Mouse (Mus musculus): ENCODE measurements at regions not wholly inside any gene's neighbourhood (a gene's known extent, or its start where the extent isn't known, plus 50 kb on each side); places are given as distances from the start of the nearest gene placed in this dataset.
A peak's percentile ranks its signal among the peaks of the same experiment; 100 is the strongest.
"Not testable (repeated sequence)": the region's sequence is repeated elsewhere in the genome, so short reads cannot be mapped to it uniquely, and the experiment has no call there.

DNA sequence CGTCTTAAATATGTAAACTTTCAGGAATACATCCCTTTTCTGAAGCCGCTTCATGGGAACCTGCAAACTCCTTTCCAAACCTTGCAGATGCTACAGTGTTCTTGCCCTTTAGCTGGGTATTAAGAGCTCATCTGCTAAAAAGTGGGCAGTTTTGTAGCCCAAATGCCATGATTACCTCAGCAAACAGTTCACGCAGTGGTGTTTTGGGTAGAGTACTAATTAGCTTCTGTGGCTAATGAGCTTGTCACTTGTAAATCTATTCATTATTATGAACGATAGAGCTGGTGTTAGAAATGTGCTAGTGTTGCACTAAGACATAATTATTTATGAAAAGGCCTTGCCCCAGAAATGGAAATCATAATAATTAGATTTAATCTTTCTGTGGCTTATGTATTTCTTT lies 506.1 kb upstream of the Ccng1 start:
- intact Hi-C loops (cut with DNase I), result no loop called here
- DNase-seq (ENCODE audit: extremely low spot score in 1 of 2, low spot score in 2 of 2), result no peak

DNA sequence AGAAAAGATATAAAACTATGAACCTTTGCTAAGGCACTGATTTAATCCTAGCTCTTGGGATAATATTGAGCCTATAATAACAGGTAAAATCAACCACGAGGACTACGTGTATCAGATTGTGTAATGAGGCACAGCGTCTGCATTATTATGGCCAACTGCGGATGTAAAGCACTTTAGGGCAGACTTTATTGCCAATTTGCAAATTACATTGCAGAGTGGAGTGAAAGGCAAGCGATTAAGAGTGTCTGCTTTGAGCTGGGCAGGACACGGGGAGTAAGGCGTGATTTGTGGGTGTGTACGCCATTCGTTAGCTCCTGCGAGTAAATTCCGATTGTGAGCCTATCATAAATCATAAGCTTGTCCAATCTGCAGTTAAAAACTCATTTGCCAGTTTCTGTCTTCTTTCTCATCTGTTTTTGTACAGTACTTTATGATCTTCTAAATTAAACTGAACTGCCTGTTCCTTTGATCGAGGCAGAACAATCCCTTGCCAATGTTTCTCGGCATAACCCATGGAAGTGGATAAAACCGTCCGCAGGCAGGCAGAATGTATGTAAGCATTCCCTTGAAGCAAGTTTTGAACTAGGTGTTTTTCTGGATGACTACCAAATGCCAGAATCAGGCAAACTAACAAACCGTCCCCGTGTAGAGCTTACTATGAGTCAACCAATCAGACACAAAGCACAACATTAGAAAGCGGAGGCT lies 505.0 kb upstream of the Ccng1 start:
- intact Hi-C loops (cut with DNase I), result no loop called here
- DNase-seq (ENCODE audit: extremely low spot score in 1 of 2, low spot score in 2 of 2), result no peak

- DNase-seq (ENCODE audit: extremely low spot score in 1 of 2, low spot score in 2 of 2); intact Hi-C loops (cut with DNase I): not testable (repeated sequence)
Observed at GRCm38 (mm10) chr11:41214501-41214900, 459.4 kb upstream of the Ccng1 start.

- intact Hi-C loops (cut with DNase I), result loop anchor here (5.0 kb wide), 1 partner anchor 975 kb away; no protein-coding TSS in a partner anchor
- peak in 1 of 2 experiments; percentile 8 for DNase-seq (ENCODE audit: extremely low spot score in 1 of 2, low spot score in 2 of 2)
Observed at GRCm38 (mm10) chr11:41202228-41202627, 447.1 kb upstream of the Ccng1 start.

DNA sequence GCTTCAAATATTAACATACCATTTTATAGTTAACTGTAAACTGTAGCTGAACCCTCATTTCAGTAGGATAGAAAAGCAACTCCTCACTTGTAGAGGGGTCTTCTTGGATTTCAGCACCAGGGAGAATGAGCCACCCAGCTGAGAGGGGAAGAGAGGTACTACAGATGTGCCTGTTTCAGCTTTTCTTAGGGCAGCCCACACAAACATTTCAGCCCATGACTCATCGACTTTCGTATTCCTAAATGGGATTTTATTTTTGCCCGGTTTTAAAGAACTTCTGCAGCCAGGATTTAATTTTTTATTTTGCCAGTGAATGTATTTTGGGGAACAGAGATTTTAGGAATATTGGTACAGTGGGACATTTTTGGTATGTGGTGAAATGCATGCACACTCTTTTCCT lies 438.9 kb upstream of the Ccng1 start:
- intact Hi-C loops (cut with DNase I), result no loop called here
- no peak for DNase-seq (ENCODE audit: extremely low spot score in 1 of 2, low spot score in 2 of 2)

GRCm38 (mm10) chr11:41160492-41161175 lies 405.5 kb upstream of the Ccng1 start:
- intact Hi-C loops (cut with DNase I), result no loop called here
- DNase-seq (ENCODE audit: extremely low spot score in 1 of 2, low spot score in 2 of 2), result no peak

GRCm38 (mm10) chr11:41159927-41160326 lies 404.8 kb upstream of the Ccng1 start:
- no peak for DNase-seq (ENCODE audit: extremely low spot score in 1 of 2, low spot score in 2 of 2)

GRCm38 (mm10) chr11:41158761-41159596 lies 403.9 kb upstream of the Ccng1 start:
- DNase-seq (ENCODE audit: extremely low spot score in 1 of 2, low spot score in 2 of 2), result peak in 1 of 2 experiments; percentile 18
- intact Hi-C loops (cut with DNase I), result no loop called here

More at GRCm38 (mm10) chr11:41159927-41160326, 404.8 kb upstream of the Ccng1 start:
- intact Hi-C loops (cut with DNase I), result no loop called here

DNA sequence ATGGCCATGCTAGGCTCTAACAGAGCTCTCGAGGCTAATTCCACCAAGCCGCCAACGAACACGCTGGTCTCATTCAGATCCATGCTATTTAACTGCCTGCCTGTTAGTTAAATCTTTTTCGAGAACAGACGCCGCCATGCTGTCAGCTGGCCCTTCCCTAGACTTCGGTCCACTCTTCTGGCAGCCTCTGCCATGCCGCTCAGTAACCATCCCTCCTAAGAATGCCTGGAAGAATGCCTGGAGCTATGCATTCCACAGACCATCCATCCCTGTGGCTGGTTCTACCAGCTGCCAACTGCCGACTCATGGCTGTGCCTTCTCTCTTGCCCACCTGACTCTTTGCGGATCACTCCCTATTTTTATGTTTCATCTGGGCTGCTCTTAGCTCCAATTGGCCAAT lies 402.2 kb upstream of the Ccng1 start:
- no peak for DNase-seq (ENCODE audit: extremely low spot score in 1 of 2, low spot score in 2 of 2)
- intact Hi-C loops (cut with DNase I), result no loop called here
